Mouse (Mus musculus) CH12F3 (cell line): Measurements from ENCODE around the gene Samd9l.
"Not testable (repeated sequence)": the region's sequence is repeated elsewhere in the genome, so short reads cannot be mapped to it uniquely, and the experiment has no call there.

Experiments used
- in situ Hi-C: fragments of 300-500 bp; cut with MboI; formaldehyde crosslinking; loops from 2 replicates; pipeline ENCODE4 v1.14.3; 2020; ENCODE audit warnings: low sequenced_read_pairs

Gene Samd9l

GRCm38 (mm10) chr6:3343603-3344247, 55.6 kb downstream of the Samd9l start:
- in situ Hi-C loops, result not testable (repeated sequence)

DNA sequence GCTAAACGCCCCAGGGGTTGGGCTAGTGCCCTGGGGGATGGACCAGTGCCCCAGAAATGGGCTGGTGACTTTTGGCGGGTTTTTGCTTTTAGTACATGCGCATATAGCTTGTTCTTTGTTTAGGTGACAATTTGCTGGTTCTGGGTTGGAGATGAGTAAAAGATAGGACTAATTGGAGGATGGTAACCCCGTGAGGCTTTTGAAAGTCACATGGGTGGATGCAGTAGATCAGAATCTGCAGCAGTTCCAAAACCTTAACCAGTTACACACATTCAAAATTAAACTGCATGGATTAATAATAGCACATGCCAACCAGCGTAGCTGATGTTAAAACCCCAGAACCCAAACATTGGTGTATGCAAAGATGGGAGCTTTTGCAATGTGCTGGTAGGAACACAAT, 57.9 kb downstream of the Samd9l start:
- in situ Hi-C loops, result no loop called here

GRCm38 (mm10) chr6:3340928-3341327, 58.4 kb downstream of the Samd9l start:
- in situ Hi-C loops, result not testable (repeated sequence)

DNA sequence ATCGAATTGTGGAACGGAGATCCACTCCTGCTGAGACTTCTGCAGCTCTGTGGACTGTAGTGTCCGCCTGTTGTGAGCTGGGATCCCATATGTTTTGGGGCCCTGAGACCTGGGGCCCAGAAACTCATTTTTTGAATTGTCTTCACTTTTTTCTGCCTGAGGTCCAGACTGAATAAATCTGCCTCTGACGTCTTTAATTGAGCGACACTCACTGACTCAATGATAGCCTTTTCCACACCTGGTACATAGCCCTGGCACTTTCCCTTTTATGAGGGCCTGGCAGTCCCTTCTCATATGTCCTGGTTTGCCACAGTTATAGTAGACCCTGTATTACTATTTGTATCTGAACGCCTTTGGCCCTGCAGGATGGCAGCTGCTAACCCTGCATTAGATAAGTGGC, 60.2 kb downstream of the Samd9l start:
- in situ Hi-C loops, result not testable (repeated sequence)
